9 mouse cellular contexts compared by ENCODE assay signal in genomic region chr12:103242083-103242581, GRCm38 (mm10). TPM values are rescaled to one million over a fixed set of nuclear protein-coding genes. Genes with fewer than 3 reads are reported as not detected.
DNase-seq lines count a peak whose midpoint lies in the region; ATAC-seq lines count a peak whose summit lies in the region.
"Had no signal": no experiment of that assay in that cellular context is flagged by ENCODE, and none has a peak within 500 bp of the region (broad histone marks: within the 10 kb centered on the region; RNA-seq: fewer than 3 reads in every experiment).

Gene Prima1 (minus strand): TSS chr12:103242150.

- peaks cover 13% of the 10 kb centered on the region for H3K4me1 ChIP-seq in forebrain, embryonic 15.5 days
- H3K4me1 ChIP-seq in liver, embryonic 15.5 days (replicated peaks): no peaks in the 10 kb centered on the region

- H3K4me2 ChIP-seq in forebrain, embryonic 15.5 days (replicated peaks): peak within 1 kb of the TSS; percentile 97
- peak within 1 kb of the TSS; percentile 60 for H3K4me2 ChIP-seq in liver, embryonic 15.5 days

- intact Hi-C loops in heart, postnatal 10 days (cut with DNase I): loop anchor here (1.0 to 2.0 kb wide), 2 partner anchors 59 to 98 kb away; no protein-coding TSS in a partner anchor

- peak; percentile 34 for DNase-seq in thymus, postnatal 4 days
- DNase-seq in thymus, postnatal 25 days: no peak
- DNase-seq in heart, postnatal 10 days: peak; percentile 67 to 74
- DNase-seq in kidney, postnatal 4 days: peak; percentile 85 to 91
- DNase-seq in ovary, adult 18-20 months (ENCODE audit: low spot score): peak; percentile 56
- no peak for DNase-seq in c-Kit-positive CD71-positive TER-119-positive erythroid progenitor cells, embryonic 14.5 days (ENCODE audit: low spot score)

- peaks cover 18% of the 10 kb centered on the region; the same call in 1 of the 2 replicates for H3K27me3 ChIP-seq in forebrain, embryonic 15.5 days
- peaks cover 54% of the 10 kb centered on the region for H3K27me3 ChIP-seq in liver, embryonic 15.5 days

- H3K27ac ChIP-seq in forebrain, embryonic 15.5 days (replicated peaks): peak within 1 kb of the TSS; percentile 16; the same call in 1 of the 2 replicates
- H3K27ac ChIP-seq in liver, embryonic 15.5 days (replicated peaks): no peak within 1 kb of the TSS
- H3K27ac ChIP-seq: macrophage had no signal

- H3K9ac ChIP-seq in forebrain, embryonic 15.5 days (replicated peaks): peak within 1 kb of the TSS; percentile 56
- no peak within 1 kb of the TSS for H3K9ac ChIP-seq in liver, embryonic 15.5 days

- WGBS in forebrain, embryonic 15.5 days: 0% methylated on average over 53 of the region's 54 CpGs
- 2% methylated on average over 52 of the region's 54 CpGs for WGBS in liver, embryonic 15.5 days (ENCODE audit: insufficient replicate concordance)

- H3K4me3 ChIP-seq in forebrain, embryonic 15.5 days: peak within 1 kb of the TSS; percentile 59
- H3K4me3 ChIP-seq in liver, embryonic 15.5 days (replicated peaks): peak within 1 kb of the TSS; percentile 46

- no peaks in the 10 kb centered on the region for H3K36me3 ChIP-seq in forebrain, embryonic 15.5 days
- no peaks in the 10 kb centered on the region for H3K36me3 ChIP-seq in liver, embryonic 15.5 days (replicated peaks)

- ATAC-seq in forebrain, embryonic 15.5 days (replicated peaks): peak; percentile 83
- ATAC-seq in liver, embryonic 15.5 days (ENCODE audit: insufficient read depth): no peak

- H3K9me3 ChIP-seq in forebrain, embryonic 15.5 days: no peaks in the 10 kb centered on the region
- H3K9me3 ChIP-seq in liver, embryonic 15.5 days (replicated peaks): no peaks in the 10 kb centered on the region

RNA-seq across cellular contexts. Expression of gene Prima1, which starts in this region (rescaled TPM):
- 0.23 and 0.25 TPM in 2 replicates for polyA plus RNA-seq in forebrain, embryonic 15.5 days (2015; fragmentation: Nextera tagmentation; extraction: Ambion mirVana)
- total RNA-seq in heart, postnatal 10 days (2021): under 1 TPM; 0.30 to 0.38 TPM
- not detected in 2 replicates for polyA plus RNA-seq in liver, embryonic 15.5 days (2015; fragmentation: Nextera tagmentation; extraction: Ambion mirVana)
- polyA plus RNA-seq: macrophage had no signal

Comparison
In these comparisons a context has a peak if more than half of its experiments do, and no peak if none do; other contexts are left out.
1. DNase-seq: peak in thymus, postnatal 4 days (single experiment), kidney, postnatal 4 days (2 of 2) and ovary, adult 18-20 months (single experiment); none in thymus, postnatal 25 days (single experiment) and c-Kit-positive CD71-positive TER-119-positive erythroid progenitor cells, embryonic 14.5 days (single experiment).
2. Peak in ATAC-seq, H3K4me3 ChIP-seq, H3K27ac ChIP-seq, H3K9ac ChIP-seq and H3K4me2 ChIP-seq in forebrain, embryonic 15.5 days; RNA of the gene not detected or under 1 TPM.
3. Peak in DNase-seq in heart, postnatal 10 days; RNA of the gene not detected or under 1 TPM.